Mouse (Mus musculus) ZHBTc4 (cell line): ENCODE measurements around the gene Prdx6b.
A peak's percentile ranks its signal among the peaks of the same experiment; 100 is the strongest.

Experiments
- DNase-seq: peaks from one replicate; pipeline ENCODE4 v3.0.0-alpha.2; 2011; ENCODE audit warnings: low read depth, low spot score

Gene Prdx6b

DNA sequence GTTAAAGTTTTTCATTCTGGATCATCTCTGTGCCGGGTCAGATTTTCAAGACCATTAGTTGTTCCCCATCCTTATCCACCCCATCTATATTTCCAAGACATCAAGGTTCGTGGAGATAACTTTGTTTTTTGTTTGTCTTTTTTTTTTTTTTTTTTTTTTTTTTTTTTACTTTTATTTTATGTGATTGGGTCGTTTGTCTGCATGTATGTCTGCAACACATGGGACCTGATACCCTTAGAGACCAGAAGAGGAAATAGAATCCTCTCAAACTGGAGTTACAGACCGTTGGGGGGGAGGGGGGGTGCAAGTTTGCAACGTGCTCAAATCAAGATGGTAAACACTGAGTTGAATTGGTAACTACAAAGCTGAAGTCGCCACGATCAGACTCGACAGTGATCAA, at the start of gene Prdx6b:
Gene Prdx6b, plus strand, starts transcription at position 301 of the 400 bp plus-strand sequence.
- no peak for DNase-seq

DNA sequence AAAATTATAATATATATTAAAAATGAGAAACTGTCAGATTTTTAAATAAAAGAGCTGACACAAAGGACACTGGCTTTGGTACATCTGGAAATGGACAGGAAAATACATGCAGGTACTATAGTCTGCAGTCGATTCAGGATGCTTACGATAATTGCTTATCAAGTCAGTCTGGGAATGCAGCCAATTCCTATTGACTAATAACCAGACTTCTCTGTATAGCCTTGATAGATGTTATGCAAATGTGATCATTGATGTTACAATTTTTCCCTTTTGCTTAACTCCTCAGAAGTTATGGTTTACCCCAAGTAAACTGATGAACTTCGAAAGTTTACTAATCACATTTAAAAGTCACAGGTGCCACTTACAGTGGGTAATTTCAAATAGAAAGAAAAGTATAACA, 44.8 kb upstream of the Prdx6b start:
- no peak for DNase-seq

DNA sequence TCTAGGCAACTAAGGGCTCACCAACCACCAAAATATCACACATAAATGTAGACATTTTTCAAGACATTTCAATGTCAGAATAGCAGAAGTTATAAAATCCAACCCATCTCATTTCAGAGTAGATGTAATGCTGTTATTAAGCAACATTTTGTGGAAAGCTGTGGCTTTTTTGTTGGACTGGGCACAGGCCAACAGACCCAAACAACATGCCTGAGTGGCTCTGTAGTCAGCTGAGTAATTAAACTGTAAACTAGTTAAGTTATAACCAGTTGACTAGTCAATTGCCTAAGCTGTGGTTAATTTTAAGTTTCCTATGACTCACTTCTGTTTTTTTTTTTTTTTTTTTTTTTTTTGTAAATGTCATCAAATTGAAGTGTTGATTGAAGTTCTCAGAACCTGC, 44.4 kb upstream of the Prdx6b start:
- no peak for DNase-seq

GRCm38 (mm10) chr2:80259888-80260672, 32.2 kb upstream of the Prdx6b start:
- DNase-seq: no peak

GRCm38 (mm10) chr2:80266894-80267293, 25.4 kb upstream of the Prdx6b start:
- DNase-seq: peak; percentile 83

DNA sequence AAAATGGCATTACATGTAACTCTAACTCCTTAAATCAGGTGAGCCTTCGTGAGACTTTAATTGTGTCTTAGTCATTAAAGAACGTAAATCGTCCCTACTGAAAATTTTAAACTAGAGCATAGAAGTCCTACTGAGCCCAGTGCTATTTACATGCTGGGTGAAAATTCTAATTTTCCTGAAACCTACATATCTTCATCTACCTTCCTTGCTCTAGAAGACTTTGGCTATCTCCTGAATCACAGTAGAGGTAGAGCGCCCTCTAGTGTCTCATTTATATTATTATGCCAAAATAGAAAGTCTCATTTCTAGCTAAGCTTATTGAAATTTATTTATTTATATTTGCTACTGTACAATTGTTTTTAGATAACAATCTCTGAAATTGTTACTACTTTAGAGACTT, 24.2 kb upstream of the Prdx6b start:
- DNase-seq: peak; percentile 41

DNA sequence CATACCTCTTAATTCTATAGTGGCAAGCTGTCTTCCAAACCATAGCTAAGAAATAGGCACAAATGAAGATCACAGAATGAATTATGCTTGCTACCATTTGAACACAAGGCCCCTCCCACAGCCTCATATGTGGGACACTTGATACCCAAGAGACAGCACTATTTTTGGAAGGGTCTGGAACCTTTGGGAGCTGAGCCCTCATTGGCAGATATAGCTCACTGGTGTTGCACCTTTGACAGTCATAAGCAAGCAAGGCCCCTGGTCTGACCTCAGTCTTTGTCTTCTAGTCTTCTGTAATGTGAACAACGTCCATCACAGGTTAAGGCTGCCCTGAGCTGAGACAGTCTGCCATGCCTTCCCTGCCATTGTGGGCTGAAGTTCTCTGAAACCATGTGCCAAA, 20.8 kb upstream of the Prdx6b start:
- DNase-seq: no peak

GRCm38 (mm10) chr2:80273038-80273437, 19.2 kb upstream of the Prdx6b start:
- DNase-seq: no peak

GRCm38 (mm10) chr2:80273763-80274162, 18.5 kb upstream of the Prdx6b start:
- DNase-seq: no peak

DNA sequence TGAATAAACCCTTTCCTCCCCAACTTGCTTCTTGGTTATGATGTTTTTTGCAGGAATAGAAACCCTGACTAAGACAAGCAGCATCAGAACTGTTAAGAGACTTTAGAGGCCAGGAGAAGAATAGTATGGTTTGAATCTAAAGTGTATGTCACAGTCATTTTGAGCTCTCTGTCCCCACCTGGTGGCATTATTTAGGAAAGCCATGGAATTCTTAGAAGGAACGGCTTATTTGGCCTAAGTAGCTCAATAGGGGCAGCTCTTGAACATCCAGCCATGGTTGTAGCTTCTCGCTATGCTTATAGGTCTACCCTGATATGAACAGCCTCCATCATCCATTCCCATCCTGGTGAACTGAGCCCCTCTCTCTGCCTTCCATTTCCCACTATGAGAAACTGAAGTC, 17.1 kb upstream of the Prdx6b start:
- peak; percentile 68 for DNase-seq

- no peak for DNase-seq
Measured at GRCm38 (mm10) chr2:80282214-80282613, 10.1 kb upstream of the Prdx6b start.

DNA sequence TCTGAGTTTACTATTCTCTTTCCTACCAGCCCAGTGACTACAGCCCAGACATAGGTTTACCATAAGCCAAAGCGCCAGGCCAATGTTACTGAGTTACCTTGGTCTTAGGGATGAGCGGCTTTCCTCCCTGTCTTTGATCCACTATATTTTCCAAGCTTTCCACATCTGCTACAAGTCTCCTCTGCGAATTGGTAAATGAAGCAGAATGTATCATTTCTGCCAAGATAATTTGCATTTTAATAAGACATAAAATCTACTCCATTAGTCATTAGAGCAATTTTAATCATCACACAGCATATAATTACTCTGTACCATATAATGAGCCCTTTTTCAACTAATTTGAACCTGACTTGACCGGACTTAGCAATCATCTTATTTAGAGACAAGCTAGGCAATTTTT, 5.9 kb upstream of the Prdx6b start:
- DNase-seq: no peak

- DNase-seq: no peak
Measured at GRCm38 (mm10) chr2:80298334-80298733, 6.1 kb downstream of the Prdx6b start.

GRCm38 (mm10) chr2:80300806-80301205, 8.5 kb downstream of the Prdx6b start:
- DNase-seq: no peak

DNA sequence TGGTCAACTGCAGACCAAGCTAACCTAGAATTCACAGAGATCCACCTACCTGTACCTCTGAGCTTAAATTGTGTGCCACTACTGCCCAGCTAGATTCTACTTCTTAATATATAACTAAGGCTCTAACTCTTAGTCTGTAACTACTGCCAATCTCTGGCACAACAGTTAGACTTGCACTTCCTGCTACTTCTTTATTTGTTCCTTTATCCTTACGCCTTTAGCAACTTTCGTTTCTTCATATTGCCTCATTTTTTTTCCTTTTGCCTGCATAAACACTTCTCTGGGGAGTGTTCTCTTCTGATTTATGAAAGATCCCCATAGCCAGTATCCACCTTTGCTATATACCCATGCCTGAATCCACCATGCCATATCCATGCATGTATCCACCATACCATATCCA, 11.7 kb downstream of the Prdx6b start:
- no peak for DNase-seq

- no peak for DNase-seq
Measured at GRCm38 (mm10) chr2:80307701-80308100, 15.4 kb downstream of the Prdx6b start.

DNA sequence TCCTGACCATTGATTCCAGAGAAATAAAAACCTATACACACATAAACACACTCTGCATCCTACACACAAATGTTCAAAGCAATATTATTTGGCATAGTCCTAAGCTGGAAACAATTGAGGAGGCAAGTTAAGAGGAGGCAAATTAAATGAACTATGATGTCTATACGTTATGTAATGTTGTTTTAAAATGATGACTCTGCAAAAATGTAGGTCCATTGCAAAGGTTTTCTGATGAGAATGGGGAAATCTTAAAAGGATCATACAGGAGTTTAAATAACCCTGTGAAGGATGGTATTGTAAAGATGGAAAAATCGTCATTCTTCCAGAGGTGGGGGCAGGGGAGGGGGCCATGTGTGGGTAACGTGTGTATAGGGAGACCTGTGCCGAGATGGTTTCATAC, 17.5 kb downstream of the Prdx6b start:
- DNase-seq: no peak

- no peak for DNase-seq
Measured at GRCm38 (mm10) chr2:80310772-80311171, 18.5 kb downstream of the Prdx6b start.

DNA sequence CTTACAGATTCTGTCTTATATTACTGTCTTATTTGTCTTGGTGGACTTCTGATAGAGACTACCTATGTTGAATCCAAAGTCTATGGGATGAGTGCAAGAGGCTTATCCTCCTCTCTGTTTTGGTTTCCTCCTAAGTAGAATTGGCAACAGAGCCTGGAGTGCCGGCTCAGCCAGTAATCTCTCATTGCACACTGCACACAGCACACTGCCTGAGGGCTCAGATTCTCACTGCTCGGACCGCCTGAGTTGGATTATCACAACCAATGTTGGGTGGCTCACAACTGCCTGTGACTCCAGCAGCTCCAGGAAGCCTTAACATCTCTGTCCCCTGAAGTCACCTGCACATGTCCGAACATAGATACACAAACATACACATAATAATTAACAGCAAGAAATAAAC, 19.1 kb downstream of the Prdx6b start:
- DNase-seq: no peak

- no peak for DNase-seq
Measured at GRCm38 (mm10) chr2:80314201-80314600, 21.9 kb downstream of the Prdx6b start.

GRCm38 (mm10) chr2:80314854-80315241, 22.6 kb downstream of the Prdx6b start:
- DNase-seq: no peak

DNA sequence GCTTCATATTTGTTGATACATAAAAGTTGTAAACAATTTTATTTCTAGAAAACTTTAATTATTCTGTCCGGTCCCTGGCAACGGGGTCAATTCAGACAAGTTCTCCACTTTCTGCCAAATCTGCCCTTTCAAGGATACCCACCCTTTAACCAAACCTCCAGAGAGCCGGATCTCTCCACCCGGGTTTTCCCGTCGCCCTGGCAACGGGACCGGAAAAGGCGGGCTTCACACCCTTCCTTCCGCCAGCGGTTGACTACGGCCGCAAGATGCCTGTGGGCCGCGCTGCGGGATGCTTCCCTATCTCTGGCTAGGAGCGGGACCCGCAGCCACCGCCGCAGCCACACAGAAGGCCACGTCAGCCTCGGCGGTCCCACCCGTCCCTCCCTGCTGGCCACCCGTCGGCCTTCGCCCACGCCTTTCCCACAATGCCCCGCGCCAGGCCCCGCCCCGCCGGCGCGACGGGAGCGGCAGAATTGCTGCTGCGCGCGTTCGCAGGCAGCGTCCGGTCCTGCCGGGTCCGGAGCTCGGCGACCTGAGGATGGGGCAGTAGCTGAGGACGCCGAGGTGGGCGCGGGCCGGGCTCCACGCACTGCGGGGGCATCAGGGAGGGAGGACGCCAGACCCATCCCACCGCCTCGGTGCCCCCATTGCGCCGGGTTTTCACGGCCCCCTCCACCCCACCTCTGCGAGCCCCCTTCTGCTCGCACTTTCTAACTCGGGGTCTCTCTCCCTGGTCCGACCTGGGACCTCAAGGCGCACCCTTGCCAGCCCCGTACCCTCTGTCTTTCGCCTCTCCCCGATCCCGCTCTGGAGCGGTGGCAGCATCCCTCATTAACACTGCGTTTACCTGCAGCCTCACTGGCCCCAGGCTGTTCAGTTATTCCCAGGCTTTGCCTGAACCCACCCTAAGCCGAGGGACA, 23.2 kb downstream of the Prdx6b start, which contains the start of gene Dnajc10:
Gene Dnajc10, plus strand, starts transcription at position 225 of the 920 bp plus-strand sequence.
- peak; percentile 93 for DNase-seq

DNA sequence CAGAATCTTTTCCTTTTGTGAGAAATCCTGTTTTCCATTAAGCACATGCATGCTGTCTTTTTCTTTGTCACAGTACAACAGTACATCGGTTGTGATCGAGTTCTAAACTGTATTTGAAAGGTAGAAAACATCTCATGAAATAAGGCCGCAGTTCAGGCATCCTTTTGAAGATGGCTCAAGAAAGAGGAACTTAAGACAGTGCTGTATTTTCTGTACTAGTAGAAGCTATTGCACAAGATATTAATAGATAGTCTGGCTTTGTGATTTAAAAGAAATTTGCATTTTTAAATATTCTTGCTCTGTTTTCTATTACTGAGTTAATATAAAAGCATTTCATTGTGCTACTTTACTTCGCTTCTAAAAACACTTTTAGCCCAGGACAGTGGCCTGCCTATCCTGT, 30.6 kb downstream of the Prdx6b start:
- no peak for DNase-seq
